Mouse (Mus musculus) A20 (cell line): ENCODE data around the gene Gm38392.

Source experiments
- DNase-seq: peaks from one replicate; pipeline ENCODE4 v3.0.0-alpha.2; 2011; ENCODE audit warnings: low read depth, low spot score

Gm38392 gene

GRCm38 (mm10) chr3:88237161-88237555 is 49.9 kb downstream of the Gm38392 start:
- no peak for DNase-seq

GRCm38 (mm10) chr3:88235616-88236015 is 51.4 kb downstream of the Gm38392 start:
- no peak for DNase-seq

GRCm38 (mm10) chr3:88235216-88235615 is 51.8 kb downstream of the Gm38392 start:
- DNase-seq = peak; percentile 70

GRCm38 (mm10) chr3:88234041-88234440 is 53.0 kb downstream of the Gm38392 start:
- peak; percentile 15 for DNase-seq

- no peak for DNase-seq
Observed at GRCm38 (mm10) chr3:88232851-88233649, 54.0 kb downstream of the Gm38392 start.

- no peak for DNase-seq
Observed at GRCm38 (mm10) chr3:88232301-88232702, 54.7 kb downstream of the Gm38392 start.

- no peak for DNase-seq
Observed at GRCm38 (mm10) chr3:88231061-88231641, 55.9 kb downstream of the Gm38392 start.

GRCm38 (mm10) chr3:88230262-88231047 is 56.6 kb downstream of the Gm38392 start:
- no peak for DNase-seq

GRCm38 (mm10) chr3:88229526-88229925 is 57.5 kb downstream of the Gm38392 start:
- no peak for DNase-seq

GRCm38 (mm10) chr3:88228906-88229305 is 58.1 kb downstream of the Gm38392 start:
- DNase-seq = no peak

- no peak for DNase-seq
Observed at GRCm38 (mm10) chr3:88227976-88228375, 59.0 kb downstream of the Gm38392 start.

- no peak for DNase-seq
Observed at GRCm38 (mm10) chr3:88227260-88227659, 59.8 kb downstream of the Gm38392 start.

GRCm38 (mm10) chr3:88226101-88226845 is 60.7 kb downstream of the Gm38392 start:
- DNase-seq = no peak

GRCm38 (mm10) chr3:88224929-88225328 is 62.1 kb downstream of the Gm38392 start:
- DNase-seq = no peak

GRCm38 (mm10) chr3:88222446-88222845 is 64.6 kb downstream of the Gm38392 start:
- DNase-seq = no peak

GRCm38 (mm10) chr3:88221519-88222390 is 65.3 kb downstream of the Gm38392 start:
- DNase-seq = no peak

- peak; percentile 46 for DNase-seq
Observed at GRCm38 (mm10) chr3:88220842-88221241, 66.2 kb downstream of the Gm38392 start.

GRCm38 (mm10) chr3:88219940-88220339 is 67.1 kb downstream of the Gm38392 start:
- no peak for DNase-seq

GRCm38 (mm10) chr3:88217679-88218078 is 69.3 kb downstream of the Gm38392 start:
- DNase-seq = no peak

- no peak for DNase-seq
Observed at GRCm38 (mm10) chr3:88216534-88217326, 70.3 kb downstream of the Gm38392 start.
